Mouse (Mus musculus): ENCODE data around the gene Ctnnd2.

GRCm38 (mm10) chr15:30785706-30786320 lies 613.4 kb downstream of the Ctnnd2 start:
- TF ChIP-seq CTCF (IDR thresholded peaks at IDR 0.05; ENCODE audit: control insufficient read depth, insufficient read depth, low read length) (no peak), POLR2A (IDR thresholded peaks at IDR 0.05; ENCODE audit: borderline replicate concordance, control insufficient read depth, low read depth, low read length) (no peak)
